10 mouse cellular contexts compared by ENCODE assay signal in genomic region chr7:127747559-127748234, GRCm38 (mm10). TPM values are rescaled to one million over a fixed set of nuclear protein-coding genes. Genes with fewer than 3 reads are reported as not detected.
DNase-seq lines count a peak whose midpoint lies in the region; ATAC-seq and TF ChIP-seq lines count a peak whose summit lies in the region.
"Had no signal": no experiment of that assay in that cellular context is flagged by ENCODE, and none has a peak within 500 bp of the region (broad histone marks: within the 10 kb centered on the region; RNA-seq: fewer than 3 reads in every experiment).

No protein-coding gene starts in this region.

- WGBS in forebrain, embryonic 14.5 days, result 32% methylated on average over 6 of the region's 6 CpGs
- WGBS in liver, embryonic 14.5 days (ENCODE audit: insufficient replicate concordance), result 77% methylated on average over 6 of the region's 6 CpGs

- H3ac ChIP-seq in C2C12 (ENCODE audit: control insufficient read depth, insufficient read length, low read depth), result no peak overlapping the region

- H3K9ac ChIP-seq in forebrain, embryonic 14.5 days (ENCODE audit: low read length), result peak overlapping the region; percentile 91
- no peak overlapping the region for H3K9ac ChIP-seq in liver, embryonic 14.5 days (replicated peaks)

- no peak for TF ChIP-seq CTCF in gastrocnemius, adult 2 months (IDR thresholded peaks at IDR 0.05)
- TF ChIP-seq CTCF in C2C12 (IDR thresholded peaks at IDR 0.05; ENCODE audit: control insufficient read depth, insufficient read depth, insufficient read length), result no peak
- TF ChIP-seq CTCF in liver, embryonic 14.5 days (IDR thresholded peaks at IDR 0.05; ENCODE audit: low read depth), result no peak

- peak overlapping the region; percentile 80 for H3K4me3 ChIP-seq in gastrocnemius, adult 2 months
- peak overlapping the region; percentile 55 for H3K4me3 ChIP-seq in C2C12 (ENCODE audit: insufficient read depth, poor library complexity, severe bottlenecking)
- H3K4me3 ChIP-seq in forebrain, embryonic 14.5 days (ENCODE audit: low read depth, low read length), result peak overlapping the region; percentile 87
- 0 out of 4 replicates have a peak overlapping the region, but pooled peaks of 1 of the 2 experiments have one; percentile 75 for H3K4me3 ChIP-seq in liver, embryonic 14.5 days (ENCODE audit: insufficient read depth in 1 of 2, low read depth in 2 of 2, low read length in 2 of 2)

- no peak for DNase-seq in gastrocnemius, adult 2 months
- DNase-seq in gastrocnemius, postnatal 4 days (ENCODE audit: low spot score in 2 of 2), result no peak
- DNase-seq in forebrain, embryonic 14.5 days (ENCODE audit: low spot score), result no peak
- DNase-seq in liver, embryonic 14.5 days (ENCODE audit: low read depth in 3 of 3, low spot score in 3 of 3), result no peak
- no peak for DNase-seq in adrenal gland, postnatal 25 days
- no peak for DNase-seq in spleen, postnatal 4 days (ENCODE audit: low spot score in 2 of 2)
- no peak for DNase-seq in retina, embryonic 14.5 days (ENCODE audit: low spot score)

- peaks cover 11% of the 10 kb centered on the region; the same call in 1 of the 2 replicates for H3K4me1 ChIP-seq in forebrain, embryonic 14.5 days (ENCODE audit: control insufficient read depth, insufficient read depth, low read length)
- peaks cover 0 to 7% of the 10 kb centered on the region in 2 experiments; a peak in 3 of 4 replicates for H3K4me1 ChIP-seq in liver, embryonic 14.5 days (replicated peaks; ENCODE audit: control insufficient read depth in 2 of 2, insufficient read depth in 2 of 2, low read length in 1 of 2)

- TF ChIP-seq EP300 in liver, embryonic 14.5 days (IDR thresholded peaks at IDR 0.05; ENCODE audit: low read depth), result no peak

- H3K79me2 ChIP-seq in C2C12 (ENCODE audit: control insufficient read depth, insufficient read depth), result peaks cover 11% of the 10 kb centered on the region

- no peak for ATAC-seq in forebrain, embryonic 14.5 days
- no peak for ATAC-seq in liver, embryonic 14.5 days (ENCODE audit: insufficient read depth)

- H3K27me3 ChIP-seq in C2C12 (ENCODE audit: control insufficient read depth, insufficient read depth, insufficient read length), result no peaks in the 10 kb centered on the region
- H3K27me3 ChIP-seq in forebrain, embryonic 14.5 days (replicated peaks; ENCODE audit: control insufficient read depth, insufficient read depth, low read length), result no peaks in the 10 kb centered on the region
- no peaks in the 10 kb centered on the region for H3K27me3 ChIP-seq in liver, embryonic 14.5 days (ENCODE audit: control insufficient read depth, insufficient read depth, low read length)

- H3K36me3 ChIP-seq in C2C12 (ENCODE audit: control insufficient read depth, insufficient read depth), result peaks cover 24% of the 10 kb centered on the region
- peaks cover 49% of the 10 kb centered on the region for H3K36me3 ChIP-seq in forebrain, embryonic 14.5 days (ENCODE audit: control insufficient read depth, insufficient read depth, low read length)
- H3K36me3 ChIP-seq in liver, embryonic 14.5 days (replicated peaks; ENCODE audit: control insufficient read depth, insufficient read depth, low read depth), result no peaks in the 10 kb centered on the region; the same call in 1 of the 2 replicates

- H3K79me3 ChIP-seq in C2C12 (ENCODE audit: low read depth), result no peaks in the 10 kb centered on the region

- H3K4me2 ChIP-seq in forebrain, embryonic 14.5 days (ENCODE audit: low read length), result peak overlapping the region; percentile 89
- H3K4me2 ChIP-seq in liver, embryonic 14.5 days (ENCODE audit: low read depth), result peak overlapping the region; percentile 92

- H3K9me3 ChIP-seq in forebrain, embryonic 14.5 days (replicated peaks; ENCODE audit: control insufficient read depth, low read length), result no peaks in the 10 kb centered on the region
- H3K9me3 ChIP-seq in liver, embryonic 14.5 days (ENCODE audit: control insufficient read depth, low read length), result no peaks in the 10 kb centered on the region

- H3K27ac ChIP-seq in gastrocnemius, adult 2 months, result no peak overlapping the region
- peak overlapping the region; percentile 84; the same call in 1 of the 2 replicates for H3K27ac ChIP-seq in forebrain, embryonic 14.5 days (ENCODE audit: low read depth, low read length)
- H3K27ac ChIP-seq in liver, embryonic 14.5 days, result no peak overlapping the region

- intact Hi-C loops in gastrocnemius, adult 2 months (cut with DNase I), result no loop called here

TF ChIP-seq in C2C12, 6 proteins besides CTCF, POLR2A, EP300 and RAD21:
- no peak for TF ChIP-seq MAX (IDR thresholded peaks at IDR 0.05)
- TF ChIP-seq CEBPB (IDR thresholded peaks at IDR 0.05; ENCODE audit: low read depth), result no peak
- TF ChIP-seq MYOG (IDR thresholded peaks at IDR 0.05; ENCODE audit: control insufficient read depth, extremely low read depth, insufficient read length), result no peak
- no peak for TF ChIP-seq FOSL1 (IDR thresholded peaks at IDR 0.05; ENCODE audit: insufficient read depth, low read length, poor library complexity, severe bottlenecking)

RNA-seq across cellular contexts. Expression of gene Fbxl19, which starts 3.4 kb away (rescaled TPM):
- 1 to 10 TPM; 1.2 to 2.0 TPM for total RNA-seq in gastrocnemius, adult 2 months (2021)
- total RNA-seq in gastrocnemius, postnatal 4 days (2021), result 1 to 10 TPM; 8.6 to 8.8 TPM
- polyA plus RNA-seq in C2C12 (2012; fragmentation: generic; extraction: Trizol), result 26.9 TPM
- 7.2 and 7.8 TPM in 2 replicates for polyA plus RNA-seq in forebrain, embryonic 14.5 days (2014; fragmentation: Nextera tagmentation; extraction: Ambion mirVana)
- 10.8 and 11.3 TPM in 2 replicates for polyA plus RNA-seq in liver, embryonic 14.5 days (2012; rRNA removed)
- 0.85 and 1.1 TPM in 2 replicates for polyA plus RNA-seq in liver, embryonic 14.5 days (2014; fragmentation: Nextera tagmentation; extraction: Ambion mirVana)
- 18.3 and 18.5 TPM in 2 replicates for total RNA-seq in adrenal gland, postnatal 25 days (2021)

RNA-seq across cellular contexts. Expression of gene Ctf2, which starts 15.7 kb away (rescaled TPM):
- total RNA-seq in gastrocnemius, adult 2 months (2021), result not detected
- not detected for total RNA-seq in gastrocnemius, postnatal 4 days (2021)
- polyA plus RNA-seq in C2C12 (2012; fragmentation: generic; extraction: Trizol), result 0.13 TPM
- polyA plus RNA-seq in forebrain, embryonic 14.5 days (2014; fragmentation: Nextera tagmentation; extraction: Ambion mirVana), result 0.09 TPM in 1 of 2 replicates, not detected in the other
- not detected in 2 replicates for polyA plus RNA-seq in liver, embryonic 14.5 days (2012; rRNA removed)
- polyA plus RNA-seq in liver, embryonic 14.5 days (2014; fragmentation: Nextera tagmentation; extraction: Ambion mirVana), result 0.05 and 0.15 TPM in 2 replicates
- total RNA-seq in adrenal gland, postnatal 25 days (2021), result not detected in 2 replicates
- polyA plus RNA-seq: brain, embryonic 14.5 days; gonadal fat pad, adult 2 months had no signal

RNA-seq across cellular contexts. Expression of gene Orai3, which starts 21.9 kb away (rescaled TPM):
- total RNA-seq in gastrocnemius, adult 2 months (2021), result 10 to 100 TPM; 10.1 to 11.7 TPM
- 10 to 100 TPM; 12.3 to 13.9 TPM for total RNA-seq in gastrocnemius, postnatal 4 days (2021)
- 15.0 TPM for polyA plus RNA-seq in C2C12 (2012; fragmentation: generic; extraction: Trizol)
- 3.3 and 4.2 TPM in 2 replicates for polyA plus RNA-seq in forebrain, embryonic 14.5 days (2014; fragmentation: Nextera tagmentation; extraction: Ambion mirVana)
- polyA plus RNA-seq in liver, embryonic 14.5 days (2012; rRNA removed), result 6.9 and 7.2 TPM in 2 replicates
- 3.9 and 4.9 TPM in 2 replicates for polyA plus RNA-seq in liver, embryonic 14.5 days (2014; fragmentation: Nextera tagmentation; extraction: Ambion mirVana)
- total RNA-seq in adrenal gland, postnatal 25 days (2021), result 31.5 and 37.2 TPM in 2 replicates

RNA-seq across cellular contexts. Expression of gene Setd1a, which starts 28.8 kb away (rescaled TPM):
- 10 to 100 TPM; 15.3 to 20.8 TPM for total RNA-seq in gastrocnemius, adult 2 months (2021)
- 10 to 100 TPM; 30.3 to 32.4 TPM for total RNA-seq in gastrocnemius, postnatal 4 days (2021)
- 20.9 TPM for polyA plus RNA-seq in C2C12 (2012; fragmentation: generic; extraction: Trizol)
- polyA plus RNA-seq in forebrain, embryonic 14.5 days (2014; fragmentation: Nextera tagmentation; extraction: Ambion mirVana), result 17.0 and 18.0 TPM in 2 replicates
- 5.7 TPM in 2 replicates for polyA plus RNA-seq in liver, embryonic 14.5 days (2012; rRNA removed)
- polyA plus RNA-seq in liver, embryonic 14.5 days (2014; fragmentation: Nextera tagmentation; extraction: Ambion mirVana), result 10.5 and 12.3 TPM in 2 replicates
- 36.9 and 49.8 TPM in 2 replicates for total RNA-seq in adrenal gland, postnatal 25 days (2021)

RNA-seq across cellular contexts. Expression of gene Ctf1, which starts 35.2 kb away (rescaled TPM):
- total RNA-seq in gastrocnemius, adult 2 months (2021), result 10 to 100 TPM; 16.8 to 18.1 TPM
- total RNA-seq in gastrocnemius, postnatal 4 days (2021), result 10 to 100 TPM in 1 of 2 experiments, 1 to 10 TPM in 1; 7.0 to 10.0 TPM
- 9.2 TPM for polyA plus RNA-seq in C2C12 (2012; fragmentation: generic; extraction: Trizol)
- 5.3 and 5.9 TPM in 2 replicates for polyA plus RNA-seq in forebrain, embryonic 14.5 days (2014; fragmentation: Nextera tagmentation; extraction: Ambion mirVana)
- polyA plus RNA-seq in liver, embryonic 14.5 days (2012; rRNA removed), result 2.6 and 4.3 TPM in 2 replicates
- polyA plus RNA-seq in liver, embryonic 14.5 days (2014; fragmentation: Nextera tagmentation; extraction: Ambion mirVana), result 1.7 and 2.5 TPM in 2 replicates
- 2.5 and 2.6 TPM in 2 replicates for total RNA-seq in adrenal gland, postnatal 25 days (2021)
